Mouse (Mus musculus): ENCODE data around the gene Cux1. TPM values are rescaled to one million over a fixed set of nuclear protein-coding genes. Genes with fewer than 3 reads are reported as not detected.

Gene Cux1
- polyA plus RNA-seq, 1 experiment = 126 TPM

DNA sequence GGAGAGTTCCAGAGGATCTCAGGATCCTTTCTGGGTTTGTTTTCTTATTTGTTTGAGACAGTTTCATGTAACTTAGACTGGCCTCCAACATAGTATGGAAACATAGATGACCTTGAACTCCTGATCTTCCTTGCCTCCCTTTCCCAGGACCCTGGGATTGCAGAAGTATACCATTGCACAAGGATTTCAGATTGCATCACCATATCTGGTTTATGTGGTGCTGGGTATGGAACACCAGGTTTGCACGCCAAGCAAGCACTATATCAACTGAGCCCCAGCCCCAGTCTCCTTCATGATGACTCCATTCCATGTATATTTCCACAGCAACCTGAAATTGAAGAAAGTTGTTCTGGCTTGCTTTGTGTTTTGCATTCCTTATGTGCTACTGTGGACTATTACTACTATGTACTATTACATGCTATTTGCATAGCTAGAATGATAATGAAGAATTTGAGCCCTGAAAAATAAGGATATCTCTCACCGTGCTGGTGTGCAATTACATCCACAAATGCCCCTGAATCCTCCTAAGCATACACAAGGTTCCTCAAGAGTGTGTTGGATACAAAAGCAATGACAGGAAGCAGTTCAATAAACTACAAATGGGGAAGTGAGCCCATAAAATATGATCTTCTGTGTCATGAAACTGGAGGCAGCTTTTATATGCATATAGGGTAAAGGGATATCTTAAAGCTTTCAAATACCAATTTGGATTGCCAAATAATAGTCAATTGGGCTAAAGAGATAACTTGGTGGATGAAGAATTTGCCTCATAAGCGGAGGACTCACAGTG is 48.4 kb downstream of the Cux1 start:
- Histone ChIP-seq H3K4me1 (ENCODE audit: control insufficient read depth, insufficient read depth, low read length) (peaks cover 28% of the 10 kb centered on the region), H3K27me3 (replicated peaks; ENCODE audit: control insufficient read depth, insufficient read depth, low read length) (no peaks in the 10 kb centered on the region), H3K36me3 (ENCODE audit: control insufficient read depth, insufficient read depth, low read length) (no peaks in the 10 kb centered on the region), H3K27ac (ENCODE audit: insufficient read depth, low read depth, low read length) (no peak overlapping the region), H3K4me3 (ENCODE audit: insufficient read depth, low read depth, low read length) (no peak overlapping the region)
- TF ChIP-seq CTCF (conservative IDR thresholded peaks at IDR 0.05; ENCODE audit: insufficient read depth, insufficient read length, low read depth, low read length) (no peak), POLR2A (IDR thresholded peaks at IDR 0.05; ENCODE audit: low read depth, low read length) (no peak)
- 88% methylated on average over 3 of the region's 3 CpGs for WGBS
- DNase-seq = no peak

GRCm38 (mm10) chr5:136517510-136517909 is 49.8 kb downstream of the Cux1 start:
- WGBS = 73% methylated on average over 2 of the region's 2 CpGs
- peak overlapping the region; percentile 42 for H3K27ac ChIP-seq (ENCODE audit: insufficient read depth, low read depth, low read length)
- H3K4me3 ChIP-seq (ENCODE audit: insufficient read depth, low read depth, low read length) = no peak overlapping the region
- peaks cover 24% of the 10 kb centered on the region for H3K4me1 ChIP-seq (ENCODE audit: control insufficient read depth, insufficient read depth, low read length)
- no peaks in the 10 kb centered on the region for H3K36me3 ChIP-seq (ENCODE audit: control insufficient read depth, insufficient read depth, low read length)
- no peak for TF ChIP-seq CTCF (conservative IDR thresholded peaks at IDR 0.05; ENCODE audit: insufficient read depth, insufficient read length, low read depth, low read length)
- TF ChIP-seq POLR2A (IDR thresholded peaks at IDR 0.05; ENCODE audit: low read depth, low read length) = no peak
- no peak for DNase-seq
- no peaks in the 10 kb centered on the region for H3K27me3 ChIP-seq (replicated peaks; ENCODE audit: control insufficient read depth, insufficient read depth, low read length)

DNA sequence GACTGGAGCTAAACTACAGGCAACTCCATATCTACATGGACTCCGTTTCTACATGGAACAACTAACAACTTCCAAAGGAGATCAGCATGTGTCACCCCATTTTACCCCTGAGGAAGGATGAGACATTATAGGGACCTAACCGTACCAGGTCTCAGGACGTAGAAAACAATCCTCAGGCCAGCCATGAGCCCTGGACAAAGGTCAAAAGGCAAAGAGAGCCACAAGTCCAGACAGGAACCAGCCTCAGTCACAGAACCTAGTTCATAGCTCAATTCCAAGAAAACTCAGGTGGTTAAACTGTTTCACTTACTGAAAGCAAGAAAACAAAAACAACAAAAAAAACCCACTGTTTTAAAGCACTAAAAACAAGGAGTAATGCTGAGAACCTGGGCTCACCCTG is 50.7 kb downstream of the Cux1 start:
- peak overlapping the region; percentile 87 for H3K27ac ChIP-seq (ENCODE audit: insufficient read depth, low read depth, low read length)
- no peaks in the 10 kb centered on the region for H3K27me3 ChIP-seq (replicated peaks; ENCODE audit: control insufficient read depth, insufficient read depth, low read length)
- no peak overlapping the region for H3K4me3 ChIP-seq (ENCODE audit: insufficient read depth, low read depth, low read length)
- WGBS = 56% methylated on average over 3 of the region's 3 CpGs
- no peak for TF ChIP-seq CTCF (conservative IDR thresholded peaks at IDR 0.05; ENCODE audit: insufficient read depth, insufficient read length, low read depth, low read length)
- no peak for TF ChIP-seq POLR2A (IDR thresholded peaks at IDR 0.05; ENCODE audit: low read depth, low read length)
- DNase-seq = peak; percentile 88
- peaks cover 27% of the 10 kb centered on the region for H3K4me1 ChIP-seq (ENCODE audit: control insufficient read depth, insufficient read depth, low read length)
- no peaks in the 10 kb centered on the region for H3K36me3 ChIP-seq (ENCODE audit: control insufficient read depth, insufficient read depth, low read length)

- Histone ChIP-seq H3K27ac (ENCODE audit: insufficient read depth, low read depth, low read length) (peak overlapping the region; percentile 30; the same call in 1 of the 2 replicates), H3K4me3 (ENCODE audit: insufficient read depth, low read depth, low read length) (no peak overlapping the region), H3K27me3 (replicated peaks; ENCODE audit: control insufficient read depth, insufficient read depth, low read length) (no peaks in the 10 kb centered on the region), H3K4me1 (ENCODE audit: control insufficient read depth, insufficient read depth, low read length) (peaks cover 40% of the 10 kb centered on the region), H3K36me3 (ENCODE audit: control insufficient read depth, insufficient read depth, low read length) (no peaks in the 10 kb centered on the region)
- 25% methylated on average over 6 of the region's 6 CpGs for WGBS
- DNase-seq = peak; percentile 78
- TF ChIP-seq CTCF (conservative IDR thresholded peaks at IDR 0.05; ENCODE audit: insufficient read depth, insufficient read length, low read depth, low read length) (no peak), POLR2A (IDR thresholded peaks at IDR 0.05; ENCODE audit: low read depth, low read length) (no peak)
Measured at GRCm38 (mm10) chr5:136514049-136514677, 53.1 kb downstream of the Cux1 start.

- Histone ChIP-seq H3K27ac (ENCODE audit: insufficient read depth, low read depth, low read length) (peak overlapping the region; percentile 77), H3K4me1 (ENCODE audit: control insufficient read depth, insufficient read depth, low read length) (peaks cover 42% of the 10 kb centered on the region), H3K4me3 (ENCODE audit: insufficient read depth, low read depth, low read length) (no peak overlapping the region), H3K27me3 (replicated peaks; ENCODE audit: control insufficient read depth, insufficient read depth, low read length) (no peaks in the 10 kb centered on the region), H3K36me3 (ENCODE audit: control insufficient read depth, insufficient read depth, low read length) (no peaks in the 10 kb centered on the region)
- WGBS = 64% methylated on average over 2 of the region's 2 CpGs
- TF ChIP-seq POLR2A (IDR thresholded peaks at IDR 0.05; ENCODE audit: low read depth, low read length) = no peak
- no peak for TF ChIP-seq CTCF (conservative IDR thresholded peaks at IDR 0.05; ENCODE audit: insufficient read depth, insufficient read length, low read depth, low read length)
- peak; percentile 86 for DNase-seq
Measured at GRCm38 (mm10) chr5:136512103-136512674, 55.1 kb downstream of the Cux1 start.

- TF ChIP-seq POLR2A (IDR thresholded peaks at IDR 0.05; ENCODE audit: low read depth, low read length) (no peak), CTCF (conservative IDR thresholded peaks at IDR 0.05; ENCODE audit: insufficient read depth, insufficient read length, low read depth, low read length) (no peak)
- peak overlapping the region; percentile 77 for H3K27ac ChIP-seq (ENCODE audit: insufficient read depth, low read depth, low read length)
Measured at GRCm38 (mm10) chr5:136511378-136511777, 55.9 kb downstream of the Cux1 start.

DNA sequence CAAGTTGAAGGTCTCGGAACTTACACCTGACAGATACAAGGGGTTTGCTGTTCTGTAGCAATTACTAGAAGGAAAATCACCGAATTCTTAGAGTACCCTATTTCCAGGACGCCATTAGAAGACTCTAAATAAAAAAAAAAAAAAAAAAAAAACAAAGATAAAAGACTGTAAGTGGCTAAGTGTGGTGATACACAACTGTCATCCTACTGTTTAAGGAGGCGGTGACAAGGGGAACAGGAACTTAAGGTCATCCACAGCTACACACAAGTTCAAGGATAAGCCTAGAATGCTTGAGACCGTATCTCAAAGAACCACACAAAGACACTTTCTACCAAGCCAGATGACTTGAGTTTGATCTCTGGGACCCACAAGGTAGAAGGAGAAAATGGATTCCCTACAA is 56.7 kb downstream of the Cux1 start:
- H3K36me3 ChIP-seq (ENCODE audit: control insufficient read depth, insufficient read depth, low read length) = no peaks in the 10 kb centered on the region
- no peak overlapping the region; the same call in 1 of the 2 replicates for H3K27ac ChIP-seq (ENCODE audit: insufficient read depth, low read depth, low read length)
- DNase-seq = no peak
- 99% methylated on average over 5 of the region's 5 CpGs for WGBS
- peaks cover 40% of the 10 kb centered on the region for H3K4me1 ChIP-seq (ENCODE audit: control insufficient read depth, insufficient read depth, low read length)
- H3K27me3 ChIP-seq (replicated peaks; ENCODE audit: control insufficient read depth, insufficient read depth, low read length) = no peaks in the 10 kb centered on the region
- no peak overlapping the region for H3K4me3 ChIP-seq (ENCODE audit: insufficient read depth, low read depth, low read length)
- TF ChIP-seq POLR2A (IDR thresholded peaks at IDR 0.05; ENCODE audit: low read depth, low read length) = no peak
- no peak for TF ChIP-seq CTCF (conservative IDR thresholded peaks at IDR 0.05; ENCODE audit: insufficient read depth, insufficient read length, low read depth, low read length)

More at GRCm38 (mm10) chr5:136511378-136511777, 55.9 kb downstream of the Cux1 start:
- H3K36me3 ChIP-seq (ENCODE audit: control insufficient read depth, insufficient read depth, low read length) = no peaks in the 10 kb centered on the region
- WGBS = 37% methylated on average over 7 of the region's 7 CpGs
- no peak for DNase-seq
- H3K4me1 ChIP-seq (ENCODE audit: control insufficient read depth, insufficient read depth, low read length) = peaks cover 42% of the 10 kb centered on the region
- no peaks in the 10 kb centered on the region for H3K27me3 ChIP-seq (replicated peaks; ENCODE audit: control insufficient read depth, insufficient read depth, low read length)
- no peak overlapping the region for H3K4me3 ChIP-seq (ENCODE audit: insufficient read depth, low read depth, low read length)
